Mouse (Mus musculus): Measurements from ENCODE around the gene Ndufa12. TPM values are rescaled to one million over a fixed set of nuclear protein-coding genes. Genes with fewer than 3 reads are reported as not detected.

Ndufa12 gene
- total RNA-seq (2012; rRNA removed): 131 and 184 TPM in 2 replicates

DNA sequence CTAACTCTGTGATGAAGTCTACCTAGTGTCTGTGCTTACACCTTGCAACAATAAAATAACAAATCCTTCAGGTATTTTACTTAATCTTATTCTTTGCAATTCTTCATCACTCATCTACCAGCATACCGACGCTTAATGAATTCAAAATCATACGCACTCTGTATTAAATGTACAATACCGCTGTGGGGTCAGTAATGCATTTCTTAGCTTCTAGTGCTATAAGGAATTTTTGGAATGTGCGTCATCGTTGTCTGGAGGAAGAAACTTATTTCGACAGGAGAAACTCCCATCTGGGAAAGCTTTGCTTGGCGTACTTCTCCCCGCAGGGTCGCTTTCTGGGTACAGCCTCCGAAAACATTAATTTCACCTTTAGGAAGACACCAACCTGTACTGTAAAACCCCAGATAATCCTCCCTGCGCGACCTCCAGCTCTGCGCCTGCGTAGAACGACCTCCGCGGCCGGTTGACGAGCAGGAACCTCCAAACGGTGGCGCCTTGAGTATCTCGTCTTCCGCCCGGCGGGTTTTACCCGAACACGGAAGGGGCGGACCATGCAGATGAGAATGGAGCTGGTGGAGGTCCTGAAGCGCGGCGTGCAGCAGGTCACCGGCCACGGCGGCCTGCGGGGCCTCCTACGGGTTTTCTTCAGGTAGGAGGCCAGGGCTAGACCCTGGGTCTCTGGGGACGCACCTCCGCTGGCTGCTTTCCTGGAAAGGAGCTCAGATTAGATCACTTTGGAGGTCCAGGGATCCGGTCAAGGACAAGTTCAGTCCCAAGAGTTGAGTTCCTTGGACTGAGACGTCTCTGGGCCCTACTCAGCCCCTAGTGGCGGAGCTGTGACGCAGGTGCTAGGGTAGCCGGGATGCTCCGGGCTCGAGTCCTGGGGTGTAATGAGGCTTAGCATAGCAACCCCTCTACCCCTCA, at the start of gene Ndufa12:
Ndufa12 (plus strand) TSS at position 239 of the 924 bp plus-strand sequence.
- Histone ChIP-seq H3K4me1 (ENCODE audit: control insufficient read depth in 2 of 2, insufficient read depth in 2 of 2, low read length in 2 of 2, poor library complexity in 1 of 2) (0 out of 4 replicates have a peak, but pooled peaks cover 0 to 1% of the 10 kb centered on the region in 2 experiments), H3K9ac (ENCODE audit: insufficient read depth, low read depth, low read length, poor library complexity, severe bottlenecking) (peak within 1 kb of the TSS; percentile 83), H3K9me3 (ENCODE audit: control insufficient read depth, insufficient read depth, low read depth, low read length) (no peaks in the 10 kb centered on the region), H3K4me3 (ENCODE audit: insufficient read depth in 1 of 2, low read depth in 1 of 2, low read length in 2 of 2, poor library complexity in 1 of 2, severe bottlenecking in 1 of 2) (peak within 1 kb of the TSS; percentile 82), H3K36me3 (ENCODE audit: control insufficient read depth, insufficient read depth, low read length, poor library complexity, severe bottlenecking) (peaks cover 6% of the 10 kb centered on the region; the same call in 1 of the 2 replicates), H3K27ac (ENCODE audit: insufficient read depth, low read depth, low read length, poor library complexity, severe bottlenecking) (peak within 1 kb of the TSS; percentile 47; the same call in 1 of the 2 replicates)
- in situ Hi-C loops (cut with MboI; ENCODE audit: low sequenced_read_pairs in 2 of 2, unreplicated experiment in 2 of 2): no loop called here
- peak; percentile 90 for DNase-seq (ENCODE audit: low read depth, low spot score)
- TF ChIP-seq ZC3H11A (IDR thresholded peaks at IDR 0.05; ENCODE audit: borderline replicate concordance, low read depth, low read length) (no peak), HCFC1 (IDR thresholded peaks at IDR 0.05; ENCODE audit: borderline replicate concordance, insufficient read depth, low read length) (peak; percentile 79)

DNA sequence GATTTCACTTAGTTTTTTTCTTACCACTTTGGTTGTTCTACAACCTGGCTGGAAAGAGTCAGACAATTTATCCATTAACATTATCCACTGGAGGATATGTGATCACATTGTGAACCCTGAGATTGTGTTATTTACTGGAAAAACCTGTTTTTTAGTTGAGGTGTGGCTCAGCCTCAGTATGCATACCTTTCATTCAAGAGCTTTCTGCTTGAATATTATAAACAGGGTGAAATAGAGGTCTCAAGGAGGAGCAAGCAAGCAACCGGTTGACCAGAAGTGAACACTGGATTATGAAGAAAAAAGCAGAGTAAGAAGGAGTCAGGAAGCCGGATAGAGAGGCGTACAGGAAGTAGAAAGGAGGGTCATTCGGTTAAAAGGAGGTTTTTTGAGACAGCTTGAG, 47.0 kb upstream of the Ndufa12 start:
- peaks cover 0 to 2% of the 10 kb centered on the region in 2 experiments; a peak in 2 of 4 replicates for H3K4me1 ChIP-seq (ENCODE audit: control insufficient read depth in 2 of 2, insufficient read depth in 2 of 2, low read length in 2 of 2, poor library complexity in 1 of 2)
- H3K27ac ChIP-seq (ENCODE audit: insufficient read depth, low read depth, low read length, poor library complexity, severe bottlenecking): peak overlapping the region; percentile 8; the same call in 1 of the 2 replicates
- DNase-seq (ENCODE audit: low read depth, low spot score): no peak
- H3K9me3 ChIP-seq (ENCODE audit: control insufficient read depth, insufficient read depth, low read depth, low read length): no peaks in the 10 kb centered on the region
- TF ChIP-seq ZNF384 (IDR thresholded peaks at IDR 0.05; ENCODE audit: low read depth, low read length) (no peak), HCFC1 (IDR thresholded peaks at IDR 0.05; ENCODE audit: borderline replicate concordance, insufficient read depth, low read length) (no peak), MAFK (IDR thresholded peaks at IDR 0.05; ENCODE audit: insufficient read depth, low read depth, low read length) (no peak), ZC3H11A (IDR thresholded peaks at IDR 0.05; ENCODE audit: borderline replicate concordance, low read depth, low read length) (no peak), CHD2 (IDR thresholded peaks at IDR 0.05; ENCODE audit: low read depth, low read length) (no peak)
- 0 out of 2 replicates have a peak overlapping the region, but pooled peaks have one; percentile 14 for H3K9ac ChIP-seq (ENCODE audit: insufficient read depth, low read depth, low read length, poor library complexity, severe bottlenecking)
- in situ Hi-C loops (cut with MboI; ENCODE audit: low sequenced_read_pairs in 2 of 2, unreplicated experiment in 2 of 2): no loop called here
- no peak overlapping the region for H3K4me3 ChIP-seq (ENCODE audit: insufficient read depth in 1 of 2, low read depth in 1 of 2, low read length in 2 of 2, poor library complexity in 1 of 2, severe bottlenecking in 1 of 2)
- no peaks in the 10 kb centered on the region for H3K36me3 ChIP-seq (ENCODE audit: control insufficient read depth, insufficient read depth, low read length, poor library complexity, severe bottlenecking)

DNA sequence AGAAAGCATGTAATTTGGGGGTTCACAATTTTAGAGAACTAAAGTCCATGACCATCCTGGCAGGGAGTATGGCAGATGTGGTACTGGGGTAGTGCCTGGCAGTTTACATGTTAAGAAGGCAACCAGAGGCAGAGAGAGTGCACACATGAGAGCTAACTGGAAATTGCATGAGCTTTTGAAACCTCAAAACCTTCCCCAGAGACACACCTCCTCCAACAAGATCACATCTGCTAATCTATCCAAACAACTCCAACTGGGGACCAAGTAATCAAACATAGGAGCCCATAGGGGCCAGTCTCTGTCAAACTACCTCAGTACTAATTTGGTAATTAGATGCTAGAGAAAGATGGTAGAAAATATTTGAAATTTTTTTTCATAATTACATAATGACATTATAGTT, 44.7 kb upstream of the Ndufa12 start:
- Histone ChIP-seq H3K4me3 (ENCODE audit: insufficient read depth in 1 of 2, low read depth in 1 of 2, low read length in 2 of 2, poor library complexity in 1 of 2, severe bottlenecking in 1 of 2) (no peak overlapping the region), H3K4me1 (ENCODE audit: control insufficient read depth in 2 of 2, insufficient read depth in 2 of 2, low read length in 2 of 2, poor library complexity in 1 of 2) (peaks cover 2% of the 10 kb centered on the region in 2 experiments; a peak in 2 of 4 replicates), H3K9me3 (ENCODE audit: control insufficient read depth, insufficient read depth, low read depth, low read length) (no peaks in the 10 kb centered on the region), H3K36me3 (ENCODE audit: control insufficient read depth, insufficient read depth, low read length, poor library complexity, severe bottlenecking) (no peaks in the 10 kb centered on the region), H3K9ac (ENCODE audit: insufficient read depth, low read depth, low read length, poor library complexity, severe bottlenecking) (no peak overlapping the region), H3K27ac (ENCODE audit: insufficient read depth, low read depth, low read length, poor library complexity, severe bottlenecking) (no peak overlapping the region)
- no peak for TF ChIP-seq CHD2 (IDR thresholded peaks at IDR 0.05; ENCODE audit: low read depth, low read length)
- TF ChIP-seq ZC3H11A (IDR thresholded peaks at IDR 0.05; ENCODE audit: borderline replicate concordance, low read depth, low read length): no peak
- TF ChIP-seq MAFK (IDR thresholded peaks at IDR 0.05; ENCODE audit: insufficient read depth, low read depth, low read length): no peak
- no peak for TF ChIP-seq ZNF384 (IDR thresholded peaks at IDR 0.05; ENCODE audit: low read depth, low read length)
- no peak for TF ChIP-seq HCFC1 (IDR thresholded peaks at IDR 0.05; ENCODE audit: borderline replicate concordance, insufficient read depth, low read length)
- DNase-seq (ENCODE audit: low read depth, low spot score): no peak
- in situ Hi-C loops (cut with MboI; ENCODE audit: low sequenced_read_pairs in 2 of 2, unreplicated experiment in 2 of 2): no loop called here

DNA sequence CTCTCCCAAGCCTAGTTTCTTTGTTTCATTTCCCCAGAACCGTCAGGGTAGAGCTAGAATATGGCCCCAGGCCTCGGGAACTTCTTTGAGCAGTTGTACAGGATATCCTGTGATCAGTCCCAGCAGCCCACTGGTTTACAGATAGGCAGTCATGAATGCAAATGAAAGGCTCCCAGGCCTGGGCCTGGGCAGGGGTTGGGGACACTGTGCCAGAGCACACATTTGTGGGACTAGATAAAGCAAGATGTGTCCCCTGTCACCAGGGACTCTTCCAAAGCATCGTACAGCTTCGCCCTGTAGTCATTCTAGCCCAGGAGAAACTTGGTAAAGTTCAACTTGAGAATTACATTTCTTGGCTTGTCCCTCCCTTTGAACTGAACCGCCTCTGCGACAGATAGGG, 39.6 kb upstream of the Ndufa12 start:
- Histone ChIP-seq H3K27ac (ENCODE audit: insufficient read depth, low read depth, low read length, poor library complexity, severe bottlenecking) (no peak overlapping the region), H3K9ac (ENCODE audit: insufficient read depth, low read depth, low read length, poor library complexity, severe bottlenecking) (no peak overlapping the region), H3K9me3 (ENCODE audit: control insufficient read depth, insufficient read depth, low read depth, low read length) (no peaks in the 10 kb centered on the region), H3K4me1 (ENCODE audit: control insufficient read depth in 2 of 2, insufficient read depth in 2 of 2, low read length in 2 of 2, poor library complexity in 1 of 2) (0 out of 4 replicates have a peak, but pooled peaks cover 0 to 4% of the 10 kb centered on the region in 2 experiments), H3K36me3 (ENCODE audit: control insufficient read depth, insufficient read depth, low read length, poor library complexity, severe bottlenecking) (peaks cover 3% of the 10 kb centered on the region; the same call in 1 of the 2 replicates), H3K4me3 (ENCODE audit: insufficient read depth in 1 of 2, low read depth in 1 of 2, low read length in 2 of 2, poor library complexity in 1 of 2, severe bottlenecking in 1 of 2) (no peak overlapping the region)
- TF ChIP-seq CHD2 (IDR thresholded peaks at IDR 0.05; ENCODE audit: low read depth, low read length) (no peak), HCFC1 (IDR thresholded peaks at IDR 0.05; ENCODE audit: borderline replicate concordance, insufficient read depth, low read length) (no peak), MAFK (IDR thresholded peaks at IDR 0.05; ENCODE audit: insufficient read depth, low read depth, low read length) (no peak)
- in situ Hi-C loops (cut with MboI; ENCODE audit: low sequenced_read_pairs in 2 of 2, unreplicated experiment in 2 of 2): no loop called here
- no peak for DNase-seq (ENCODE audit: low read depth, low spot score)
